Mouse (Mus musculus): Measurements from ENCODE around the gene Tcte1.
A peak's percentile ranks its signal among the peaks of the same experiment; 100 is the strongest.

Tcte1 gene

GRCm38 (mm10) chr17:45564531-45565084 is 41.4 kb downstream of the Tcte1 start:
- DNase-seq (ENCODE audit: low read depth, low spot score), result no peak

DNA sequence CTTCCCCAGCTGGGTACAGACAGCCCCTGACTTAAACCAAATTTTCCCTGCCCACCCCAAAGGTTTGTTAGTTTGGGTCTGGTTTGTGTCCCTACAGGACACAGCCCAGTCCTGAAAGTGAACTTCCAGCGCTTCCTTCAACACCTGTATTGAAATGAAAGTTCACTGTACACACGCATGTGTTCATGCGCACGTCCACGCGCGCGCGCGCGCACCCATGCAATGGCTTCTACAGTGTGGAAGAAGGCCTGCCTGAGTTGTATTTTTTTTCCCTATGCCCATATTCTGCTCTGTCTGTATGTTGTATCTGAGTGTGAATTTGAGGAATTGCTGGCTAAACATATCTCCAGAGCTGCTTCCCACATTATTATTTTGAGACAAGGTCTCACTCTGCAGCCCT is 41.9 kb downstream of the Tcte1 start:
- DNase-seq (ENCODE audit: low read depth, low spot score), result no peak

DNA sequence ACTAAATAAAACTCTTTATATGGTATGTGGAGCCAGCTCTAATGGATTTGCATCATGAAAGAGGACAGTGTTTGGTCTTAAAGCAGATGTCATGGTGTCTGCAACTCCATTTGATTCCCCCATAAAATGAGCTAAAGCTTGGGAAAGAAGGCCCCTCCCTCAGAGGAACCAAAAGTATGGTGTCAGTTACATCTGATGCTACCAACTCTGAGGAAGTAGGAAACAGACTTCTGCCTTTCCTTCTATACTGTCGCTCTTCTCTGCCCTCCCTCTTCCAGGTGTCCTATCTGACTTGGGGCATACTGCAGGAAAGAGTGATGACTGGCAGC is 42.8 kb downstream of the Tcte1 start:
- DNase-seq (ENCODE audit: low read depth, low spot score), result no peak

DNA sequence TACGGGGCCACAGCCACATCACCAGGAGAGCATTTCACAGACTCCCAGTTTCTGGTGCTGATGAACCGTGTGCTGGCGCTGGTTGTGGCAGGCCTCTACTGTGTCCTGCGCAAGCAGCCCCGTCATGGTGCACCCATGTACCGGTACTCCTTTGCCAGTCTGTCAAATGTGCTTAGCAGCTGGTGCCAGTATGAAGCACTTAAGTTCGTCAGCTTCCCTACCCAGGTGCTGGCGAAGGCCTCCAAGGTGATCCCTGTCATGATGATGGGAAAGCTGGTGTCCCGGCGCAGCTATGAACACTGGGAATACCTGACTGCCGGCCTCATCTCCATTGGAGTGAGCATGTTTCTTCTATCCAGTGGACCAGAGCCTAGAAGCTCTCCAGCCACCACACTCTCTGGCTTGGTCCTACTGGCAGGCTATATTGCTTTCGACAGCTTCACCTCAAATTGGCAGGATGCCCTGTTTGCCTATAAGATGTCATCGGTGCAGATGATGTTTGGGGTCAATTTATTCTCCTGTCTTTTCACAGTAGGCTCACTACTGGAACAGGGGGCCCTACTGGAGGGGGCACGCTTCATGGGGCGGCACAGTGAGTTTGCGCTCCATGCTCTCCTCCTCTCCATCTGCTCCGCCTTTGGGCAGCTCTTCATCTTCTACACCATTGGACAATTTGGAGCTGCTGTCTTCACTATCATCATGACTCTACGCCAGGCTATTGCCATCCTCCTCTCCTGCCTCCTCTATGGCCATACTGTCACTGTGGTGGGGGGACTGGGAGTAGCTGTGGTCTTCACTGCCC is 43.3 kb downstream of the Tcte1 start:
- DNase-seq (ENCODE audit: low read depth, low spot score), result no peak

- DNase-seq (ENCODE audit: low read depth, low spot score), result no peak
Observed at GRCm38 (mm10) chr17:45567162-45567601, 43.9 kb downstream of the Tcte1 start.

- no peak for DNase-seq (ENCODE audit: low read depth, low spot score)
Observed at GRCm38 (mm10) chr17:45568990-45569389, 45.8 kb downstream of the Tcte1 start.

DNA sequence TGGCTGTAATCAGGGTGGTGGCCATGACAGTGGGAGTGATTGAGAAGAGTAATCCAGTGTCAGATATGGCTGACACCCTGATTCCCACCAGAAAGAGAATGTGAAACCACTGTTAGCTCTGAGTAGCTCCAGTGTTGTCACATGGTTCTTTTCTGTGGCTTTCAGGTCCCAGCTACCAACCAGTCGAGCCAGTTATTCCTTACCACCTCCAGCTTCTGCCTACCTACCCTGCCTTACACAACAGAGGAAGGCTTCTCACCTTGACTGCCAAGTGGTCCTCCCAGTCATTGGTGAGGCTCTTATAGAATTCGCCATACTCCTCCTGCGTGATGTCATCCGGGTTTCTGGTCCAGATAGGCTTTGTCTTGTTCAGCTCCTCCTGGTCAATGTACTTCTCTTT is 46.8 kb downstream of the Tcte1 start:
- DNase-seq (ENCODE audit: low read depth, low spot score), result no peak

DNA sequence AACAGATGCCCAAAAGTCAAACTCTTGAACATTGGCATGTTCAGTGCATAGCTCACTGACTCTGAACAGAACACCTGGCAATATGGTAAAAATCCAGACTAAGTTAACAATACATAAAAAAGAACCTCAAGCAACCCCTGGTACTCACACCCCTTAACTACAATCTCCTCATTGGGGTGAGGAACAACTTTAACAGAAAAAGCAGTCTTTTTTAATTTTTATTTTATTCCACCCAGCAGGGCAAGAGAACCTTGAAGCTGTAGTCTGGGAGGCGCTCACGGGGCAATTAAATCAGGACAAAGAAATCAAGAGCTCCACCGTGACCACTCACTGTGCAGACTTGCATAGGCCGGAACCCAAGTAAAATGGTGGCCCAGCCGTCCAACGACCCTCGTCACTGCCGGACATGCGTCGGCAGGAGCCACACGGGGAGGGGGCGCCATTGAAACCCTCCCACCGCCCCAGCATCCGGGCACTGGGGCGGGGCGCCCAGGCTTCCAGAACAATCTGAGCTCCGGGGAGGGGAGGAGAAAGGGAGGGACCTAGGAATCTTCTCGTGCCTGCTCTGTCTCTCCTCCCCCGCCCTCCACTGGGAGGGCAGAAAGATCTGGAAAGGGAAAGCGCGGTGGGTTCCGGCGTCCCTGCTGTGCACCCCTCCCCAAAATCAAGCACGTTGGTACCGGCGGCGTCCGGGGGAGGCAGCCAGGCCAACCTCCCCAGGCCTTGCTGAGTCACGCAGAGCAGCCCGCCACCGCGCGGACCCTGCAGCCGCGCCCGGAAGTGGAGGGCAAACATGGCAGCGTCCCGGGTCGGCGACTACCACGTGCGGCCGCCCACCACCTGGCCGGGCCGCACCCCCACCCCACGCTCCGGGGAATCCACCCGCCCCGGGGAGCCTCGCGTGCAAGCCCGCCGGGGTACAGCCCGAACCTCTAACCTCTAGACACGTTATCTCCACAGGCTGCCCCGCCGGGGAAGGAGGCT is 49.2 kb downstream of the Tcte1 start:
- no peak for DNase-seq (ENCODE audit: low read depth, low spot score)

GRCm38 (mm10) chr17:45573087-45573779 is 50.0 kb downstream of the Tcte1 start, which contains the start of gene Hsp90ab1:
Hsp90ab1 (minus strand) TSS chr17:45573271.
- DNase-seq (ENCODE audit: low read depth, low spot score), result peak; percentile 89

DNA sequence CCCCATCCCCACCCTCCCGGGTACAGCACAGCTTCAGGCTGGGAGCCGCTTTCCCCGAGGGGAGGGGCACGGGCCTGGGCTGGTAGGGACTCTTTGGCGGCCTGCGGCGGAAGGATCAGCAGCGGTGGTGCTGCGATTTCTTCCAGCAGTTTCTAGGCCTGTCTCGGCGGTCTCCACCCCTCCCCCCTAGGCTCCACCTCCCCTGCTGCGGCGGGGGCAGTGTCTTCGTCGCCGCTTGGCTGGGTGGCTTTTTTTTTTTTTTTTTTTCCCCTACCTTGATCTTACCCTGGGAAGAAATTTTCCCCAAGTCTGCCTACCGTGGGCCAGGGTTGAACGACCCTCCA is 50.5 kb downstream of the Tcte1 start:
- DNase-seq (ENCODE audit: low read depth, low spot score), result peak; percentile 83

GRCm38 (mm10) chr17:45574129-45574761 is 51.0 kb downstream of the Tcte1 start:
- no peak for DNase-seq (ENCODE audit: low read depth, low spot score)

DNA sequence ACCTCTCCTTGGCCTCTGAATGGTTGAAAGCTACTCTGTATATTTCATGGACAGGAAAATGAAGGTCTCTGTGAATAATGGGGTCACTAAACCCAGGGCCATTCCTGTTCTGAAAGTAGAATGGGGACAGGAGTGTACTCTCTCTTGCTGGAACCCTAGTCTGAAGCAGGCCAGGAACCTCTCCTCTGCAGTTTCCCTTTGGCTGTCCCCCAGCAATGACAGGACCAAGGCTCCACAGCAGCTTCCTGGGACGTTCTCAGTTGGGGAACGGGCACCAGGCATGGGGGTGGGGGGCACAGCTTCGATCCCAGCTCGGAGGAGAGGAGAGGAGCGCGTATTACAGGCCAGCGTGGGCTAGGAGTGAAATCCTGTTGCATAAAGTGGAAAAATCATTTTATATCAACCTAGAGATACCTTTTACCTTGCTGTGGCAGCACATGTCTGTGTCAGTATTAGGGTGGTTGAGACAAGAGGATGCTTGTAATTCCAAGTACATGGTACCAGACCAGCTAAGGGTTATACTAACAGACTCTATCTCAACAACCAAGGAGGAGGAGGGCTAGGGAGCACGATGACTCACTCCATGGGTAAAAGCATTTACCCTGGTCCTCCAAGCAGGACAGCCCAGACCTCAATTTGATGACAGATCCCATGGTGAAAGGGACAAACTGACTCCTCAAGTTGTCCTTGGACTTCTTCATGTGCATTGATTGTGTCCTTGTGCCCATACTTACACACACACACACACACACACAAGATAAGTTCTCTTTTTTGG is 52.1 kb downstream of the Tcte1 start:
- no peak for DNase-seq (ENCODE audit: low read depth, low spot score)

GRCm38 (mm10) chr17:45578242-45578641 is 55.0 kb downstream of the Tcte1 start:
- no peak for DNase-seq (ENCODE audit: low read depth, low spot score)

DNA sequence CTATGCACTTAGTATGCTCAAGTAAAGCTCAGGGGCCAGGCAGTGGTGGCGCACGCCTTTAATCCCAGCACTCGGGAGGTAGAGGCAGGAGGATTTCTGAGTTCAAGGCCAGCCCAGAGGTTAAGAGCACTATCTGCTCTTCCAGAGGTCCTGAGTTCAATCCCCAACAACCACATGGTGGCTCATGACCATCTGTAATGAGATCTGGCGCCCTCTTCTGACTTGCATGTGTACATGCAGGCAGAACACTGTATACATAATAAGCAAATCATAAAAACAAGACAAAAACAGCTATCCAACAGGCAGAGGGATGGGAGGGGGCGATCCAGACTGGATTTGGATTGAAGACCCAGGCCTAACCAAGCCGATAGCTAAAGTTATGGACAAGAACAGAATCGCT is 55.6 kb downstream of the Tcte1 start:
- DNase-seq (ENCODE audit: low read depth, low spot score), result no peak

DNA sequence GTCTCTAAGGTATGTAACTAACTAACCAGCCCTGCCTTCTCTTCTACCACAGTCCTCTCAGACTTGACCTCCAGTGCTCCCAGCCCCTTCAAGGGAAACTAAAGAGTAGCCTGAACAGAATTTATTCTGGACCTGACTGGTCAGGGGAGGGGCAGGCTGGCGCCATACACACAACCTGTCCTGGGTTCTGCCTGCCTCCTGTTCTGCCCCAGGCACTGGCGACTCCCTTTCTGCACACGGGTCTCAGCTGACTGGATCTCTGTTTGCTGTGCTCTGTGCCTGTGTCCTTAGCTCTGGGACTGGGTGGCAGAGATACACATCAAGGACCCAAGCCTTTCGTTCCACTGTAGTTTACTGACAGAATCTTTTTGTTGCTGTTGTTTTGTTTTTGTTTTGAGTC is 56.3 kb downstream of the Tcte1 start:
- no peak for DNase-seq (ENCODE audit: low read depth, low spot score)

GRCm38 (mm10) chr17:45580958-45581477 is 57.8 kb downstream of the Tcte1 start:
- no peak for DNase-seq (ENCODE audit: low read depth, low spot score)

DNA sequence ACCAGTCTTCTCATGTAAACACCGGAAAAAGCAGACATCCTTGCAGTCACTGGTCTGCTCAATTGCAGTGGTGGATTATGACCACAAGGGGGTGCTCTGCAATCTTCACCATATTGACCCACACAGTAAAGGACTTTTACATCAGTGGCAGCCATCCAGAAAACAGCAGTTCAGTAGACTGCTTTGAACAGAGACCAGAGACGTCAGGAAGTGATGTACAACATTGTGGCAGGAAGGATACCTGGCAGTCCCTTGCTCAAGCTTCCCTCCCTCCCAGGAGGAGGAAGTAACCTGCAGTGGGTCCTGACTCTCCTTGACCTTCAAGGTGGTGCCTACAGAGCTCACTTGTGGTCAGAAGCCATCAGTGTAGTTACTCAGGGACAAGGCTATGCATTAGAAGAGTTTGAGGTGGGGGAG is 58.3 kb downstream of the Tcte1 start:
- no peak for DNase-seq (ENCODE audit: low read depth, low spot score)

DNA sequence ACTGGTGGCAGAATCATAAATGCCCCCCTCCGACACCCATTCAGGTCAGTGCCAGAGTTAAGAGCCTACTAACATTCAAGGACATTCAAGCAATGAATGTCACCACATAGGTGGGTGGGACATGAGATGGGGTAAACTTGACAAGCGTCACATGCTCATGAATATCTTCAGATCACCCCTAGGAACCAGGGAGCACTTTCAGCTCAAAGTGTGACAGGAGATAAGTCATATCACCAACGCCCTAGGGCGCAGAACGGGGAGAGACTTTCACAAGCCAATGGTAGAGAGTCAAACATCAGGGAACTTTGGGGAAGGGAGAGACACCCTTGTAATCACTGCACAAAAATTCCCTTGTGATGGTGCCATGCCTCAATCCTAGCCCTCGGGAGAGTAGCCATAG is 59.0 kb downstream of the Tcte1 start:
- DNase-seq (ENCODE audit: low read depth, low spot score), result no peak

DNA sequence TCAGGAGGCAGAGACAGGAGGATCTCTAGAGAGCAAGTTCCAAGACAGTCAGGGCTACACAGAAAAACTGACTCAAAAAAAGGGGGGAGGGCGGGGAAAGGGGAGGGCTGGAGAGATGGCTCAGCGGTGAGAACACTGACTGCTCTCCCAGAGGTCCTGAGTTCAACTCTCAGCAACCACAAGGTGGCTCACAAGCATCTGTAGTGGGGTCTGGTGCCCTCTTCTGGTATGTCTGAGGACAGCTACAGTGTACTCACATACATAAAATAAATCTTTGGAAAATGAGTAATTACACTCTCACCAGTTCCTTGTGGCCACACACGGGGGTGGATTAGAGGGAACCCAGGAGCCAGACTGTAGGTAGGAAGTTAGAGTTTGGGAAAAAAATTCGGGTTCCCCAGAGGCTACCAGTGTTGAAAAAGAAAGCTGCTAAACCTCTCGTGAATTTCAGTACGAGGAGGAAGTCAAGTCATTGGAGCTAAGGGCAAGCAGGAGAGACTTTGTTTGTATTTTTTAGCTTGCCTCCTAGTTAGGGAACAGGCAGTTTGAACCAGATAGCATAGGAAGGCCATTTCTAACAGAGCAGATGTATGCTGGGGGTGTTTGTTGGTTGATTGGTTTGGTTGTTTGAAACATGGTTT is 59.6 kb downstream of the Tcte1 start:
- no peak for DNase-seq (ENCODE audit: low read depth, low spot score)

Measured in WW6 (cell line).